Mouse (Mus musculus) heart, postnatal 4 days (tissue): Measurements from ENCODE around the gene Pik3r5. TPM values are rescaled to one million over a fixed set of nuclear protein-coding genes. Genes with fewer than 3 reads are reported as not detected.

ENCODE experiments used
- DNase-seq: peaks from one replicate; pipeline ENCODE4 v3.0.0; 2021
- total RNA-seq, 2 experiments: library from RNA; stranded (reverse); gene quantifications; 2 replicates each; pipeline ENCODE4 v1.2.3; 2021

Gene Pik3r5
- 1 to 10 TPM; 1.2 TPM for total RNA-seq

DNA sequence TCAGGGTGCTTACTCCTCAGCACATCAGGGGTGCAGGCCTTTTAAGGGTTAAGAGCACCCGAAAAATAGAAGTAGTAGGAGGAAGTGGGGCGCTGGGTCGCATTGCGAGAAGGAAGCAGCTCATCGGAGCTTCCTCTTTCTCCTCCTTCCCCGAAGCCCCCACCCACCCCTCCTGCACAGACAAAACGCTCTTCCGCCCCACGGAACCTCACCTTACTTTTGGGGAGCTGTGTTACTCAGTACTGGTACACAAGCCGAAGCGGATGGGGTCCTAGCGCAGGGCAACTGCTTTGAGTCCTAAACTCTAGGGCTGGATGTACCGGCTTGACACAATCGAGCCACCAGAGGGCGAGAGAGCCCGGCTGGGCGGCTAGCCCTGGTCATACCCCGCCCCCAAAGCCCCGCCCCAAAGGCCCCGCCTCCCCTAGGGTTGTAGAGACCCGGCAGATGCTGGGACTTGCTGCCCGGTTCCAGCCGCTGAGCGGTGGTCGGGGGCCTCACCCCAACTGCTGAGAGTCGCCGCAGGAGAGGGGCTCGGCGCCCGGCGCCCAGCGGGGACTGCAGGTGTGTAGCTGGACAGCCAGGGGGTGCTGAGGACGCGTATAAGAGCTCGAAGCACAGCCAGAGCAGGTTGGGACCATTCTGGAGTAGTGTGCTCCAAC, at the start of gene Pik3r5:
TSS of gene Pik3r5 (plus strand) at position 423 of the 662 bp plus-strand sequence.
- DNase-seq, result peak; percentile 87

DNA sequence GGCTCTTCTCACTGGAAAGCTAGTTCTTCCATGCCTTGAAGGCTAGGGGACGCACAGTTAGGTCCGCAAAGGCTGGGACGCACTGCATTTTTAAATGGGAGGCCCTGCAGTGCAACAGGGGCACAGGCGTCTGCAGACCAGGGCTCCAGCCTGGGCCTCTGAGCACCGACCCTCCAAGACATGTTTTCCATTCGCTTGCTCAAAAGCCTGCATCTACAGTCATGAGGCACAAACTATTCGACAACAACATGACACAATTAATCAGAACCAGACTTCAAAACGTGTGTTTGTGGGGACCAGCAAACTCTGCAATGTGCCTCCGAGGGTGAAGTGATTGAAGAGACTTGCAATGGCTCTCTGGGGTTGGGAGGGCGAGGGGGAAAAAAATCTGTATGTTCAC, 48.4 kb upstream of the Pik3r5 start:
- DNase-seq, result no peak

DNA sequence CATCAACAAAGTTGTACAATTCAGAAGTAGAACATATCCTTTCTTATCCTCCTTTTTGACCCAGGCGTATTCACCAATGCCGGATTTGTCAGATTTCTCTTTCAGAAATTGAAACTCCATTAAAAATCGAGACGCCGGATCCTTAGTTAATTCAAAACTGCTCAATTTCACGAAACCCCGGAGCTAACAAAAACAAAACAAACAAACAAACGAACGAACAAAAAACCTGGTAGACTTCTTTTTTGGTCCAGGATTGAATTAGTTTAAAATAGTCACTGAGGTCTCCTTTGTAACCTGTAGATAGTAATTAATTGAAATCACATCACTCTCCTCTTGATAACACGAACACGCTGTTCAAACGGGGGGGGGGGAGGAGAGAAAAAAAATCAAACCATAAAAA, 47.8 kb upstream of the Pik3r5 start:
- no peak for DNase-seq

DNA sequence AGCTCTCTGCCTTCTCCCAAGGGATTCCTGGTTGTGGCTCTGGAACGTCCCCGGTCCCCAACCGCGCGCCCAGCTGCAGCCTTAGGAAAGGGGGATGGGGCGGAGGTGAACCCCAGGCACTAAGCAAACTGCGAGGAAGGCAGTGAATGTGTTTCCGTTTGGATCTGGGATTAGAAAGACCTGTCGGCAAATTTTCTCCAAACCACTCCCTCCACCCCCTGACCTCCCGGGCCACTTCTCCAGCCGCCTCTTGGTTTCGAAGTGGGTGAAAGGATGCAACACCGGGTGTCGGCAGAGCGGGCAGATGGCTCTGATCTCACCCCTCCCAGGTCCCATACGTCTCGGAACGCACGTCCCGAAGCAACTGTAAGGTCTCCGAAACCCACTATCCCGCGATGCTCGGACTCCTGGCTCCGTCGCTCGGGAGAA, 47.3 kb upstream of the Pik3r5 start:
- DNase-seq, result no peak

DNA sequence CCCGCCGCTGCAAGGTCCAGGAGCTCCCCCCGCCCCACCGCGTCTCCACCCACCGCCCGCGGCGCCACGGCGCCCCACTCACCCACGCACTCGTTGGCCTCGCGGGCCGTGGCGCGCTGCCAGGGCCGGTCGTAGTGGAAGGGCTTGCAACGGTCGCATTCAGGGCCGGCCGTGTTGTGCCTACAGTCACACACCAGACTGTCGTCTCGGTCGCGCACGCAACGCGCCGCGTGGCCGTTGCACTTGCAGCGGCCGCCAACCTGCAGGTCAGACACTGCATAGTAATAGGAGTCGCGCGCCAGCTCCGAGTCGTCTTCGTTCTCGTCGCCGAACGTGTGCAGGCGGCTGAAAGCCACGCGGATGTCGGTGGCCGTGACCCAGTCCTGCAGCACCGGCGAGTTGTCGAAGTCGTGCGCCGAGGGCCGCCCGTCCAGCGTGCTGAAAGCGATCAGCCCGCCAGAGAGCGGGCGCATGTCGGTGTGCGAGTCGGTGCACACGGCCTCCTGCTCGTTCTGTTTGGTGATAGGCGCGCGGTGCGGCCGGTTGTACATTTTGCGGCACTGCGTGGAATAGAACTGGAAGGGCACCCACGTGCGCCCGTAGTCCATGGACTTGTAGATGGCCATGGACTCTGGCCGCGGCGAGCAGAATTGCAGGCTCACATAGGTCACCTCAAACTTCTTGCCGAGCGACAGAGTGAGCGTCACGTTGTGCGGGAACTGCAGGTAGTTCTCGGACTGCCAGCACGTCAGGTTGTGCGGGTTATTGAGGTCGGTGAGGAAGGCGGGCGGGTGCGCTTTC, 46.7 kb upstream of the Pik3r5 start:
- peak; percentile 66 for DNase-seq

DNA sequence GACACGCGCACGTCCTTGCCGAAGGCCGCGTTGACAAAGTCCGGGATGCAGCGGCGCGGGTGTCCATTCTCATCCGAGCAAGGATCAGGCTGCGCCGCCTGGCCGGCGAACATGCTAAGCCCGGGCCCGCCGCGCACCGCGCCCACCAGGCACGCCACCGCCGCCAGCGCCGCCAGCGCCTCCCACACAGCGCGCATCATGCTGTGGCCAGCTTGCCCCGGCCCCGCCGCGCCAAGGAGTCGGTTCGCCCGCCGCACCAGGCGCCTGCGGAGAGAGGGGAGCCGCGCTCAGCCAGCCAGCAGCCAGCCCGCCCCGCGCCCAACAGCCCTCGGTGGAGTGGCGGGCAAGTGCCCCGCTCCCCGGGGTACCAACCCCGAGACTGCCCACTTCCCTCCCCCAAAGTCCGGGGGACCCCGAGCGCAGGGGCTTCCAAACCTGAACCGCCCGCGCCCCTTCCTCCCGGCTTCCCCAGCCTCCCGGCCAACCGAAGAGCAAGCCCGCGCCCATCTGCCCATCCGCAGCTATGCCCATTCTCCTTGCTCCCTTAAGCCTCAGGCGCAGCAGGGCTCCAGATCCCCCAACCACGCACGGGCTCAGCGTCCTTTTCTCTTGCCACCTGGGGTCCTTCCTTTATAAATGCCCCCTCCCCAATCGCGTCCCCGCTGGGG, 45.9 kb upstream of the Pik3r5 start:
- DNase-seq, result peak; percentile 55

DNA sequence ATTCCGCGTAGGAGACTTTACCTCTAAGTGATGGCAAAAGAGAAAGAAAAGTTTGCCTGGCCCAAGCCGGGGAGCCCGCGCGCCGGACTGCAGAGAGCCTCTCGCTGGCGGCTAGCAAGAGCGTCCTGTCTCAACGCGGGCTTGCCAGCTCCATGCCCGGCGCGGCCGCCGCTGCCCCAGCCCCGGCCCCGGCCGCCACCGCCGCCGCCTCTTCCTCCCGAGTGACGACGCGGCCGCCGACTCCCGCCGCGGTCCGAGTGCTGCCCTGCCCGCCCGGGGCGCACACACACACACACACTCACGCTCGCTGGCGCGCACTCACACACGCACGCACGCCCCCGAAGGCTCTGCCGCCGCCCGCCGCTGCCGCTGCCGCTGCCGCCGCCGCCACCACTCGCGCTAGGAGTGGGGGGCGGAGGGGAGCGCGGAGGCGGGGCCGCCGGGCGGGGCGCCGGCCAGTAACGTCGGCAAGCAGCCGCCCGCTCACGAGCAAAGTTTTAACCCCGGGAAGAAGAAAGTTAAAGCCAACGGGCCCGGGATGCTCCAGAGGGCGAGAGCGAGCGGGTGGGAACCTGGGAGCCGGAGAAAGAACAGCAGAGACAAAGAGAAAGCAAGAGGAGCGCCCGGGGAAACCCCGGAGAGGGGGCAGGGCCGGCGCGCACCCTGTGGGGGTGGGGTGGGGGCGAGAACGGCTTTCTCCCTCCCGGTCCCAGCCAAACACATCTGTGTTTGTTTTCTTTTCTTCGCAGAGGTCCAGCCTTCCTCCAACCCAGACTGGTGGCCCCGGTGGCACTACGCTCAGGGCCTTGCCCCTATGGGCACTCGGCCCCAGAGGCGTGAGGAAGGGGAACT, 45.1 kb upstream of the Pik3r5 start:
- peak; percentile 79 for DNase-seq

DNA sequence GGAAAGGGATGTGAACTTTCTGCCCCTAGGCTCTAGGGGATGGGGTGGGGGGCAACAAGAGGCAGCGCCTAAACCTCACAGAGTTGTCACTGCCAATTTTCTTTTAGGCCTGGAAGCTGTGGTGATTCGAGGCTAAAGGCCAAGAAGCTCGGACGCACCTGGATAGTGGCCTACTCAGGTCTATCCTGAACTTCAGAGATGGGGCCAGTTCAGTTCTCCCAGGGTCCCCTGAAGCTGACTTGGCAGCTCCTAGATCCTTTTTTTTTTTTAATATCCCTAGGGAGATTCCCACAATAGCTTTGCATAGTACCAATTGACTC, 44.5 kb upstream of the Pik3r5 start:
- DNase-seq, result no peak

DNA sequence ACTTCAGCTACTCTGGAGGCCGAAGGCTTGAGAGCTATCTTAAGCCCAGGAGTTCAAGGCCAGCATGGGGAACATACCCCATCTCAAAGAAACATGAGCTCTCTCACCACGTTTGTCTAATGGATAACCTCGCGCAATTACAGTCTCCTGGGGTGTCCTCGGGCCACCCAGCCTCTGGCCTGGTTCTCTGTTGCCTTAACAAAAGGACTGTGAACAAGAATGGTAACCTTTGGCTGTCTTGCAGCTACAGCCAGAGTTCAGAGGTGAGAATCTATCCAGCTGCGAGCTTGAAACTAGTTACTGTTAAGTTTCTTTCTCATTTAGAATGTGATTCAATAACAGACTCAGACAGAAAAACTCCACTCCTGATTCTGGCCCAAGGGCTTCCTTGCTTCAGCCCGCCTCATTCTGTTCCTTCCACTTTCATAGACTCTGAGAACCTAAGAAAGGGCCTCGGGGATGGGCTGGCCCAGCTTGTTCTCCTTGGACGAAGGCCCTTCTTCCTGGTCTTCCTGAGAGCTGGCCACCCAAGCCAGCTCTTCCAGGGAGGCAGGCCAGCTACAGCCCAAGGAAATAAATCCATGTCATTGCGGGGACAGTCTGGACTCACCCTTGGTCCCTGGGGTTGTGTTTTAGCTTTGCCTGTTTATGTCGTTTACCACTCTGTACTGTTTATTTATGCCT, 43.8 kb upstream of the Pik3r5 start:
- DNase-seq, result no peak

DNA sequence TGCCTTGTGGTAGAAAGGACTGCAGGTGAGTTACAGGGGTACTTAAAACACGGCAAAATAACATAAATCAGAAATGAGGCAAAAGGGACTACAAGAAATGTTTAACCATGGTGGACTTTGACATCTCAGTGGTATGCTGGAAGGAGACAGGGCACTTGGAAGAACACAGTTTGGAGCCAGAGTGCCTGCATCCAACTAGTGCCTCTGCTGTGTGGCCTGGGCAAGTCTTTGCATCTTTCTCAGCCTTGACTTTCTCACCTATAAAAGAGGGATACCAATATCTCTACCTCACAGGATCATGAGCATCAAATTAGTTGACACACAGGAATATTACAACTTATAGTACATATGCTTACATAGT, 43.3 kb upstream of the Pik3r5 start:
- DNase-seq, result no peak

DNA sequence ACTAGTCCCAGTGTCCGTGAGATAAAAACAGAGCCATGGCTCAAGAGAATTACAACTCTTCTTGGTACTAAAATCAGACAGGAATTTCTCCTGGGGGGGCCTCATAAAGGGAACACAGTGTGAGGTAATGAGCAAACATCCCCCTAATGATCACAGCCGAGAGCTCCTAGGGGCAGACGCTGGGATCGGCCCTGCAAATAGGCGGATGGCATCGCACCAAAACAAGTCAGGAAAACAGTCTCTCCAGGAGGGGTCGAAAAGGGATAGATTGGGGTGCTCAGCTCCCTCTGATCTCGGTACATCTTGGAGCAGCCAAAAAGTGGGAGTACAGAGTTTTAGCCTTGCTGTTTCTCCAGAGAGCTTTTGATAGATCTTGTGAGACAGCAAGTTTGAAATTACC, 42.3 kb upstream of the Pik3r5 start:
- peak; percentile 47 for DNase-seq

DNA sequence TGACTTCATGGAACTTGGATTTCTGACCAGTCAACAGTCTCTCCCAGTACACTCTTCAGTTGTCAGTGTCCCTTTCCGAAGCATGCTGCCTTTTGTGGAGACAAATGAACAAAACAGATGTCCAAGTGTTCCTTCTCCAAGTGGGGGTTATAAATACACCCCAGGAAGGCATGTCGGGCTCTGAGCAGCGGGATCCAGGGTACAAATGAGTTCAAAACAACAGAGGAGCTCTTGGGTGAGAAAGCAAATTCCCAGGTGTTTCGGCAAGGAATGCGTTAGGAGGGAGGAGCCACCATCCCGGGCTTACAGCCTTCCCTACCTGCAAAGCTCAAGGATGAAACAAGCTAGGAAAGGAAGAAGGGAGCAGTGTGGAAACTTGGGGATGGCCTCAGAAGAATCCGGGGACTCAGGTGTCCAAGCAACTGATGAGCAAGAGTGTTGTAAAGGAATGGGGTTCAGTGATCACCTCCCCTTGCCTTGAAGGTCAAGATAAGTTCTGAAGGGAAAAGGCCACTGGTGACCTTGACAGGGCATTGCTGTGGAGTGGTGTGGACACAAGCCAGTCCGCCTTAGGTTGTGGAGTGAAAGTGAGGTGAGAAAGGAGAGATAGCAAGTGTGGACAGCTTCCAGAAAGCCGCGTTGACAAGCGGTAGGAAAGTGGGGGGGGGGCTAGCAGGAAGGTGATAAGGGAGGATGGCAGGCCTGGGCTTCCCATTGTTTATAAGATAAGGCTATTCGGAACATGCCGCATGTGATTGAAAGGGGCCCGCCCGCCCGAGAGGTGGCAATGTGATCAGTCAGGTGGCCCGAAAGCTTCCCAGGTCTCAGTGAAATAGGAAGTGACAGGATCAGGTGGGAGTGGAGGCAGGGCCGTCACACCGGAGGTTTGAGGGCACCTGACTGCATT, 41.3 kb upstream of the Pik3r5 start:
- DNase-seq, result peak; percentile 72

DNA sequence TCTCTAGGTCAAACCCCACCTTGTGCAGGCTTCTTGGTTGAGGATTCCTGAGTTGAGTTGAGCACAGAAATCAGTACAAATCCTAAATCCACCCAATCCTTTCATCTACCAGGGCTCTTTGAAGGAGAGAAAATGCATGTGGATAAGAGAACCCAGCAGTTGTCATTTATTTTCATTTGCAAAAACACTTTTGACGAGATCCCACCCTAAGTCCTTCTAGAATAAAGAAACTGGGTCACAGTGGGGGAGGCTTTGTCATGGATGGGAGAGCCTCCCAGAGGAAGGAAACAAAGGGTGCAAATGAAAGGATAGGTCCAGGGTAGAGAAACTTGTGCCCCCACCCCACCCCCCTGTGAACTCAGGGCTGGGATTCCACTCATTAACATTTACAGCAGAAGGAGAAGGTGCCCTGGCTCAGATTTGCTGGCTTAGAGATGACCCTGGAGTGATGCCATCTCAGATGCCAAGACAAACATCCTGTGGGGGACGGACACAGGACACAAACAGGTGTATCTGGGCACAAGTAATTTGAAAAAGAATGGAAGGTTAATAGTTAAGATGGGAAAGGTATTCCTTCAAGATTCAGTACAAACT, 37.9 kb upstream of the Pik3r5 start:
- DNase-seq, result no peak

DNA sequence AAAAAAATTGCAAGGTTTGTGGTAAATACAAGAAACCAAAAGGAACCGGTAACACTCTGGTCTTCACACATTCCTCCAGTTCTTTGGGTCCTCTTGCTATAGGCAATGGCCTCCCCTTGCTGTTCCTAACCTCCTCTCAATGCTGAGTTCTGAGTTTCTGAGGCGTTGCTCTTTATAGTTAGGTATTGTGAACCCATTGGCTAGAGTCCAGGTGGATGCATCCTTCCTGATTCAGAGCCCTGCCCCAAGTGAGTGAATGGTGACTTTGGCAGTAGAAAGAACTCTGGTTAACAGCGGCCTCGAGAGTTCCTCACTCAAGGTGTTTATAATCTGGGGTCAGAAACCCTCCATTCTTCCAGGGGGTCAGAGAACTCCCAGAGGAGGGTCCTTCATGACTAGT, 37.2 kb upstream of the Pik3r5 start:
- DNase-seq, result no peak

DNA sequence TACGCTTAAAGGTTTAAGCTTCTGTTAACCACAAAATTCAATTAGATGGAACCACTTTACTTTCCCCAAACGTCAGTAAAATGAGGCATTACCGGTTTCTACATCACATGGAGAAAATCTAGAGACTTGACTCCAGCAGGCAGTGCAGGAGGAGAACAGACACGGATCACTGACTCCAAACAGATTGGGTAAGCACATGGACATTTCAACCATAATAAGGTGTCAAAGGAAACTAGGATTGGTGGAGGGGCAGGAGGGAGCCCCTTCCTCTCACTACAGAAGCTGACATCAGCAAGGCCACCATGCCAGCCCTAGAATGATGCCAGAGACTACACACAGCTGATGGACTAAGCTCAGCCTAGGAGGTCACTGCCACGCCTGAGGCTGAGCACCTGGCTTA, 36.4 kb upstream of the Pik3r5 start:
- no peak for DNase-seq

DNA sequence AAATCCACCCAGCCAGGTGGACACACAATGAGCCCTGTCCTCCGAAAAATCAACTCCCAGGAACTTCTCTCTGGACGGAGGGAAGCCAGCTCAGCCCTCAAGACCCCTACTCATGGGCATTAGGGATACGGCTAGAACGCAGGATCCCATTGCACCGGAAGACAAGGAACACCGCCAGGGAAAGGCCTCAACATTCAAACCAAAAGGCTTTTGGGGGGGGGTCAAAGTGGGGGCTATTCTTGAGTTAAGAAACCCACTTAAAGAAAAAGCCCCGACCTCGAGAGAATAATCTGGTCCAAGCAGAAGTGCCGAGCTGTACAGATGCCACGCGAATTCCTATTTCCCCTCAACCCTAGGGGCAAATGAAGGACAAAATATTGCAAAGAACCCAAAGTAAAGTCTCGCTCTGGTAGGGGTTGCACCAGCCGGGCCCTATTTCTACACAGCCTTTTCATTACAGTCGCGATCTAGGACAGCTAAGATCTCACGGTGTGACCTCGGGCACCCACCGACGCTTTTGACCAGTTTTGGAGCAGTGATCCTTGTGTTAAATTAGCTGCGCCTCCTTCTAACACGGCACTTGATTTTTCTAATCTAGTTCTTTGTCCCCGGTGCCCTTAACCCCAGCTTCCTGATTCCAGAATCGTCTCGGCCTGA, 32.9 kb upstream of the Pik3r5 start:
- DNase-seq, result no peak

DNA sequence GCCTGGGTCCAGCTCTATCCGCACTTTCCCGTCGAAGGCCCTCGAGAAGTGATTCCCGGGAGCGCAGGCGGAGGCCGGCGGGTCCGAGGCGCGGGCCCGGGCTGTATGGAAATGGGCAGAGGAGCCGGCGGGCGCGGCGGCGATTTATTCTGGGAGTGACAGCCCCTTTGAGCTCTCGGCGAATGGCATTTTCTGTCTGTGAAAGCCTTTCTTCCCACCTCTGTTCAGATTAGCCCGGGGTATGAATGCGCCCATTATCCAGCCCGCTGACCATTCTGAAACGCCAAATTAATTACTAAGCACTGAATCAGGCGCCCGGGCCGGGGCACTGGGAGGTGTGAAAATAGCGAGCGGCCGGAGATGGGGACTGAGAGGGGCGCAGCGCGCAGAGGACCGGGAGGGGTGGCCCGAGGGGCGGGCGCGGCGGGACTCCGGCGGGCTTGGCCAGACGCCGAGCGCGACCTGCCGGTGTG, 32.3 kb upstream of the Pik3r5 start:
- peak; percentile 40 for DNase-seq

DNA sequence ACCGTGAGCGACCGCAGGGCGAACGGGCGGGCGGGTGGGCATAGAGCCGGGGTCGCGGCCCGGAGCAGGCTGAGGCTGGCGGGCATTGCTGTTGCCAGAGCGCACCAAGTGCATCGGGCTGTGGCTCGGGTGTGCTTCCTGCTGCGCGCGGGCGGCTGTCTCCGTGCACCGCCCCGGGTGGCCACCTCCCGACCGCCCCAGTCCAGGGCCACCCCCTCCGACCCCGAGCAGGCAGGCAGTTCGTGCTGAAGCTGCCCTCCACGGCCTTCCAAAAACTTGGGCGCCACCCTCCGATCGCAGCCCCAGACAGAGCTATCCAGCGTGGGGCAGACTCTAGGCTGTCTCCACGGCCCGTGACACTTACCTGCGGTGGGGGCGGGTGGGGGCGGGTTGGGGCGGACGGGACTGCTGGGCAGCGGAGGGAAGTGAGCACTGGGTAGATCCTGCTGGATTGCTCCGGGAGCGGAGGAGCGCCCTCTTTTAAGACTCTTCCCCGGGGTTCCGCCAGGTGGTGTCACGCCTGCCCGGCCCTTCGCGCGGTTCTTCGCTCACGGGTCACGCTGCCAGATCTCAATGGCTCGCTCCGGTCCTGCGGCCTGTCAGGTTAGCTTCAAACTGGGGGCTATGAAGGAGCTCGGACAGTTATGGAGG, 31.8 kb upstream of the Pik3r5 start:
- DNase-seq, result peak; percentile 70

DNA sequence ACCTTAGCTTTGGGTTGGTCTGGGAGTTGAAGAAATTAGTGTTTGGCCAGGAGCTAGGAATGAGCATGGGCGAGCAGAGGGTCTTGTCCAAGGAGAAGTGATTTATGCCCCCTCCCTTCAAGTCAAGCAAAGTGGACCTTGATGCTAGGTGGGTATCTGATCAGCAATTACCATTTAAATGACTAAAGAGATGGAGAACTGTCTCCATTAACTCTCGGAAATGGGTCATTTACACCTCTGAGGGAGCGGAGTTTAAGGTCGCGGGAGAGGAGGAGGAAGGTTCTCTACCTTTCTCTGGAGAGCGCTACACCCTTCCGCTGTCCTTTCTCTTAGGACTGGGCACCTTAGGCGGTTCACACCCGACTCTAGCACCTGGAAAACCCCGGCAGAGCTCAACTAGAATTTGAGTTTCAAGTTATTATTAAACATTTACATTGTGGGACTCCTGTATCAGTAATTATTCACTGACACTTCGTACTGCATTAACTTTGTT, 31.1 kb upstream of the Pik3r5 start, which contains the start of gene Ntn1:
TSS of gene Ntn1 (minus strand) at position 97 of the 493 bp plus-strand sequence.
- no peak for DNase-seq
